Mouse (Mus musculus) cerebellum, adult 2 months (tissue): Measurements from ENCODE around the gene Hmga2.

Experiments
- CTCF ChIP-seq: fragments of 200-500 bp; IDR thresholded peaks from 2 replicates; pipeline ENCODE4 v1.5.1; 2011; ENCODE audit warnings: low read depth, mild to moderate bottlenecking, control low read depth, low read length, moderate library complexity, borderline replicate concordance; ENCODE audit not compliant: insufficient read depth
- POLR2A ChIP-seq: fragments of 200-500 bp; IDR thresholded peaks from 2 replicates; pipeline ENCODE4 v1.6.1; 2011; ENCODE audit warnings: low read length, control low read depth, borderline replicate concordance; ENCODE audit not compliant: insufficient read depth

DNA sequence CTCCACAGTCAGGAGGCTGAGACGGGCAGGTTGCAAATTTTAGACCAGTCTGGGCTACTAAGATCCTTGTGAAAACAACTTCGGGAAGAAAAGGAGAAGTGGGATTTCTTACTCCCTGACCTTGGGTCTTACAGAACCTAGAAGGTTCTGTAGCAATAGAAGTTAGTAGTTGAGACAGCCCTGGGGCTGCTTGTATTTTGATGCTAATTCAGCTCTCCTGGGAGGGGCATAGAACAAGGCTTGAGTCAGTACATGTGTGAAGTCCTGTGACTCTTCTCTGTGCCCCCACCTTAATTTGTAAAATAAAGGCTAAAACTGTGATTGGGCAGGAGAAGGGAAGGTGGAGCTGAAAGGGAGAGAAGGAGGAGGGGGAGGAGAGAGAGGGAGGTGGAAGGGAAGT lies 46.7 kb upstream of the Hmga2 start:
- no peak for TF ChIP-seq CTCF
- TF ChIP-seq POLR2A = no peak
